Mouse (Mus musculus) bone marrow, adult 2 months (tissue): Measurements from ENCODE around the gene Gng3.

Experiments used
- CTCF ChIP-seq: fragments of 200-500 bp; IDR thresholded peaks from 2 replicates; pipeline ENCODE4 v1.5.1; 2011; ENCODE audit warnings: low read length, control low read depth; ENCODE audit not compliant: control insufficient read depth, insufficient read depth
- POLR2A ChIP-seq: fragments of 200-500 bp; IDR thresholded peaks from 2 replicates; pipeline ENCODE4 v1.6.1; 2011; ENCODE audit warnings: low read depth, mild to moderate bottlenecking, control low read depth, low read length, borderline replicate concordance; ENCODE audit not compliant: control insufficient read depth

- TF ChIP-seq CTCF (no peak), POLR2A (no peak)
Observed at GRCm38 (mm10) chr19:8881034-8881392, 42.0 kb upstream of the Gng3 start.
